Mouse (Mus musculus): Measurements from ENCODE around the gene Unc13c. TPM values are rescaled to one million over a fixed set of nuclear protein-coding genes. Genes with fewer than 3 reads are reported as not detected.
A peak's percentile ranks its signal among the peaks of the same experiment; 100 is the strongest.

The Unc13c gene
- 3.3 and 3.6 TPM in 2 replicates for polyA plus RNA-seq (2014; fragmentation: Nextera tagmentation; extraction: Ambion mirVana)

DNA sequence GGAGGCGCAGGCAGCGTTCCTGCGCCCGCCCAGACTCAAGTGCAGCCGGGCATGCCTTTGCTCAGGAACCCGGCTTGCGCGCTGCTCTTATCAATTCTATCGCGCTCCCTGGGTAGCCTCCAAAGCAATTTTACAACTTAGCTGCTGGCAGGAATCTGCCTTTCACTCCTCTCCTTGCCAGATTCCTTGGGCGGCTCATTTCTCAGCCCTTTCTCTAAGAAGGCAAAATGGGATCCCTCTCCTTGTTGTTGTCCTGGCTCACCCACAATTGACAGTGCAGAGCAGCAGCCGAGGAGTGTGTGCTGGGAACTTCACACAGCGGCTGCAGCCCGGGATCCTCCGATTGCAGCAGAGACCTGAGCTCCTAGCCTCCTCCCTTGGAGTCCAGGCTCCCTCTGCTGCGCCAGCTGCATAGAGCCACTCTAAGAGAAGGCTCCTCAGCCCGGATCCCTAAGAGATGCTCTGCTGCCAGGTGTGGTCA, at the start of gene Unc13c:
Gene Unc13c (minus strand): TSS at position 326 of the 481 bp plus-strand sequence.
- H3K4me2 ChIP-seq (ENCODE audit: low read length) = peak within 1 kb of the TSS; percentile 81
- H3K27me3 ChIP-seq (ENCODE audit: control insufficient read depth, insufficient read depth, low read length) = no peaks in the 10 kb centered on the region
- 0 out of 2 replicates have a peak, but pooled peaks have one; percentile 54 for ATAC-seq (ENCODE audit: insufficient number of reproducible peaks, insufficient read depth, low FRiP score, low read depth)
- no peaks in the 10 kb centered on the region for H3K36me3 ChIP-seq (ENCODE audit: control insufficient read depth, insufficient read depth, low read length)
- WGBS = 2% methylated on average over 17 of the region's 17 CpGs
- peak within 1 kb of the TSS; percentile 49 to 50 for H3K27ac ChIP-seq (replicated peaks in 1 of 2; ENCODE audit: control insufficient read depth in 1 of 2, insufficient read depth in 1 of 2, low read depth in 2 of 2, low read length in 2 of 2)
- no peaks in the 10 kb centered on the region for H3K9me3 ChIP-seq (ENCODE audit: control insufficient read depth, low read length)
- H3K9ac ChIP-seq (ENCODE audit: low read length) = peak within 1 kb of the TSS; percentile 78
- peak within 1 kb of the TSS; percentile 53 to 63 for H3K4me3 ChIP-seq (ENCODE audit: control insufficient read depth in 1 of 2, insufficient read depth in 1 of 2, low read depth in 1 of 2, low read length in 2 of 2)
- H3K4me1 ChIP-seq (ENCODE audit: control insufficient read depth in 2 of 2, insufficient read depth in 2 of 2, low read length in 2 of 2) = peaks cover 11 to 25% of the 10 kb centered on the region in 2 experiments

DNA sequence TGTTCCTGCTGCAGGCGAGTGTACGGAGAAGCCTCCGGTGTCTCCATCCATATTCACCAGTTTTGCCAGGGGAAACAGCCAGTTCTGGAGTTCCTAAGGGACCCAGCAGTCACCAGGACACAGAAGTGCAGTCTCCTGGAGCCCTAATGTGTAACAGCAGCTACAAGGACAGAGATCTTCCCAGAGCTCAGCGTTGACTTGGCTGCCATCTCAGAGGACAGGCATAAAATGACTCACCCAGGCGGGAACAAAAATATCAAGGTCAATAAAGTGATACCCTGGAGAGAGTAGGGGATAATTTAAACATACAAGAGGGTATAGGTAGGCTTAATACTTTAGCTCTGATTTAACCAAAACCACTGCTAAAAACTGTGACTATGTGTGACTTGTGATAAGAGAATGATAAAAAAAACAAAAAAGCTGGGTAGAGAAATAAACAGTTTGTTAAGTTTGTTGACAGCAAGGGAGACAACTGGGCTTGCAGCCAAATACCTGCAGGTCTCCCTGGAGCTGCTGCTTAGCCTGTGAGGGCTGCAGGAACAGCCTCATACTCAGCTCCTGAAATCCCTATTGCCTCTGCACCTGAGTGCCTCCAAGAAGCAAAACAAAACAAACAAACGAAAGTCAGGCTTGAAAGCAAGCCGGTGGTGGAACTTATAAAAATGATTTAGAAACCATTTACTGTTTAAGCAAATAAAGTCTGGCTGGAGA, 39.4 kb upstream of the Unc13c start:
- no peaks in the 10 kb centered on the region for H3K36me3 ChIP-seq (ENCODE audit: control insufficient read depth, insufficient read depth, low read length)
- WGBS = 47% methylated on average over 7 of the region's 7 CpGs
- no peak overlapping the region for H3K4me3 ChIP-seq (ENCODE audit: control insufficient read depth in 1 of 2, insufficient read depth in 1 of 2, low read depth in 1 of 2, low read length in 2 of 2)
- H3K4me1 ChIP-seq (ENCODE audit: control insufficient read depth in 2 of 2, insufficient read depth in 2 of 2, low read length in 2 of 2) = peaks cover 7 to 13% of the 10 kb centered on the region in 2 experiments
- H3K9ac ChIP-seq (ENCODE audit: low read length) = no peak overlapping the region
- peak overlapping the region; percentile 34 for H3K4me2 ChIP-seq (ENCODE audit: low read length)
- H3K9me3 ChIP-seq (ENCODE audit: control insufficient read depth, low read length) = no peaks in the 10 kb centered on the region
- no peaks in the 10 kb centered on the region for H3K27me3 ChIP-seq (ENCODE audit: control insufficient read depth, insufficient read depth, low read length)
- no peak for ATAC-seq (ENCODE audit: insufficient number of reproducible peaks, insufficient read depth, low FRiP score, low read depth)
- peak overlapping the region; percentile 14 to 57; a peak in 2 of 4 replicates for H3K27ac ChIP-seq (replicated peaks in 1 of 2; ENCODE audit: control insufficient read depth in 1 of 2, insufficient read depth in 1 of 2, low read depth in 2 of 2, low read length in 2 of 2)

DNA sequence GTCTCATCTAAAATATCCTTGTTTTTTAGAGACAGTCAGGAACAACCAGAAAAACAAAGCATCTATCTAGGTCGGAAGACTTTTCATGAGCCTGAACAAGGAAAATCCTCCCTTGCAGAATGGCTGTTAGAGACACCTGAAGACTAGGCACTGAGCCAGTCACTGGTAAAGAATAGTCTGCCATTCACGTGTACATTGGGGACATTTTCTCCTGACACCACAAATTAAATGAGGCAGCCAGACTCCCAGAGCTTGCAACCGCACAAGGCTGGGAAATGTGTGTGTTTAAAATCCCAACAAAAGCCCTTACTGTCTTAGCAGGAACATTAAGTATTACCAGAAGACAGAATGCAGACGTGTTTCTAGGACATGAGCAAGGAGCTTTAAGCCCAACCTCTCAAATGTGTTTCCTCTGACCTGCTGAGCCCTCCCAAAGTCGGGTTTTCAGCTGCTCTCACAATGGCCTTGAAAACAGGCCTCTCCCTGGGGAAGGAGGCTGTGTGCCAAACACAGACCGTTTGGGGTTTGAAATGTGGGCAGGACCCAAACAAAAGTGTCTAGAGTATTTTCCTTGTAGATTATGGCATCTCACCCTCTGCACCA, 33.7 kb upstream of the Unc13c start:
- Histone ChIP-seq H3K27ac (replicated peaks in 1 of 2; ENCODE audit: control insufficient read depth in 1 of 2, insufficient read depth in 1 of 2, low read depth in 2 of 2, low read length in 2 of 2) (no peak overlapping the region), H3K27me3 (ENCODE audit: control insufficient read depth, insufficient read depth, low read length) (no peaks in the 10 kb centered on the region), H3K9me3 (ENCODE audit: control insufficient read depth, low read length) (no peaks in the 10 kb centered on the region), H3K4me3 (ENCODE audit: control insufficient read depth in 1 of 2, insufficient read depth in 1 of 2, low read depth in 1 of 2, low read length in 2 of 2) (no peak overlapping the region), H3K4me2 (ENCODE audit: low read length) (no peak overlapping the region), H3K4me1 (ENCODE audit: control insufficient read depth in 2 of 2, insufficient read depth in 2 of 2, low read length in 2 of 2) (peaks cover 4 to 6% of the 10 kb centered on the region in 2 experiments; a peak in 2 of 4 replicates), H3K36me3 (ENCODE audit: control insufficient read depth, insufficient read depth, low read length) (no peaks in the 10 kb centered on the region), H3K9ac (ENCODE audit: low read length) (no peak overlapping the region)
- ATAC-seq (ENCODE audit: insufficient number of reproducible peaks, insufficient read depth, low FRiP score, low read depth) = no peak
- 33% methylated on average over 6 of the region's 6 CpGs for WGBS

DNA sequence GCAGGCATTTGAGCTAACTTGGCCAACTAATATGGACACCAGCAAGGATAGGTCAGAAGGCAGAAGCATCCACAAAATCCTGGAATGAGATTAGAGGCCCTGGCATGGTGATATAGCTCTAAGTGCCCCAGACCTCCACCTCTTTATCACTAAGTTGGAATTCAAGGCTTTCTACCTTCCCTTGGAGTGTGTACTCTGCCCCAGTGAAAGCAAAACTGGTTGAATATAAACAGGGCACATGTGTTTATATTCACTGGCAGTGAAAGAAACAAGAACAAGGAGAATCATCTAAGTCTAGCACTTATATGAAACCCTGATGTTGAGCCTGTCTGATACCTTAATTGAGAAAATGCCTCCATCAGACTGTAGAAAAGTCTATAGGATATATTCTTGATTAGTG, 19.3 kb upstream of the Unc13c start:
- Histone ChIP-seq H3K9me3 (ENCODE audit: control insufficient read depth, low read length) (peaks cover 7% of the 10 kb centered on the region), H3K27ac (replicated peaks in 1 of 2; ENCODE audit: control insufficient read depth in 1 of 2, insufficient read depth in 1 of 2, low read depth in 2 of 2, low read length in 2 of 2) (no peak overlapping the region), H3K4me3 (ENCODE audit: control insufficient read depth in 1 of 2, insufficient read depth in 1 of 2, low read depth in 1 of 2, low read length in 2 of 2) (no peak overlapping the region), H3K4me2 (ENCODE audit: low read length) (no peak overlapping the region), H3K9ac (ENCODE audit: low read length) (no peak overlapping the region), H3K27me3 (ENCODE audit: control insufficient read depth, insufficient read depth, low read length) (no peaks in the 10 kb centered on the region), H3K36me3 (ENCODE audit: control insufficient read depth, insufficient read depth, low read length) (no peaks in the 10 kb centered on the region), H3K4me1 (ENCODE audit: control insufficient read depth in 2 of 2, insufficient read depth in 2 of 2, low read length in 2 of 2) (no peaks in the 10 kb centered on the region)
- no peak for ATAC-seq (ENCODE audit: insufficient number of reproducible peaks, insufficient read depth, low FRiP score, low read depth)

DNA sequence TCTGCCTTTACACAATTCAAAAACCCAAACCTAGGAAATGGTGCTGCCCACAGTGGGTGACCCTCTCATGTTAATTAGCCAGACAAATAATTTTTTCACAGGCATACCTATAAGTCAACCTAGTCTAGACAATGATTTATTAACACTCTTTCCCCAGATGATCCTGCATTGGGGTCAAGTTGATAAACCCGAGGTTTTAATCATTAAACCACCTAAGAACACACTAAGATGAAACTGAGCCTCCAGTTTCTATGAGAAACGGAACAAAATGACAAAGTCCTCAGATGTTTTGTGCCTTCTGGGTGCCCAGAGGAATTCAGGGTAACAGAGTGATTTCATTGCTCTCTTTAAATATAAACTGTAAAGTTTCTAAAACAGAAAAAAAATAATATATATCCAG, 18.5 kb upstream of the Unc13c start:
- no peak for ATAC-seq (ENCODE audit: insufficient number of reproducible peaks, insufficient read depth, low FRiP score, low read depth)
- no peak overlapping the region for H3K27ac ChIP-seq (replicated peaks in 1 of 2; ENCODE audit: control insufficient read depth in 1 of 2, insufficient read depth in 1 of 2, low read depth in 2 of 2, low read length in 2 of 2)
- H3K27me3 ChIP-seq (ENCODE audit: control insufficient read depth, insufficient read depth, low read length) = no peaks in the 10 kb centered on the region
- H3K9ac ChIP-seq (ENCODE audit: low read length) = no peak overlapping the region
- H3K4me3 ChIP-seq (ENCODE audit: control insufficient read depth in 1 of 2, insufficient read depth in 1 of 2, low read depth in 1 of 2, low read length in 2 of 2) = no peak overlapping the region
- H3K9me3 ChIP-seq (ENCODE audit: control insufficient read depth, low read length) = peaks cover 7% of the 10 kb centered on the region
- H3K4me2 ChIP-seq (ENCODE audit: low read length) = no peak overlapping the region
- no peaks in the 10 kb centered on the region for H3K4me1 ChIP-seq (ENCODE audit: control insufficient read depth in 2 of 2, insufficient read depth in 2 of 2, low read length in 2 of 2)
- whole genome bisulfite sequencing = 80% methylated on average over 2 of the region's 2 CpGs
- no peaks in the 10 kb centered on the region for H3K36me3 ChIP-seq (ENCODE audit: control insufficient read depth, insufficient read depth, low read length)

DNA sequence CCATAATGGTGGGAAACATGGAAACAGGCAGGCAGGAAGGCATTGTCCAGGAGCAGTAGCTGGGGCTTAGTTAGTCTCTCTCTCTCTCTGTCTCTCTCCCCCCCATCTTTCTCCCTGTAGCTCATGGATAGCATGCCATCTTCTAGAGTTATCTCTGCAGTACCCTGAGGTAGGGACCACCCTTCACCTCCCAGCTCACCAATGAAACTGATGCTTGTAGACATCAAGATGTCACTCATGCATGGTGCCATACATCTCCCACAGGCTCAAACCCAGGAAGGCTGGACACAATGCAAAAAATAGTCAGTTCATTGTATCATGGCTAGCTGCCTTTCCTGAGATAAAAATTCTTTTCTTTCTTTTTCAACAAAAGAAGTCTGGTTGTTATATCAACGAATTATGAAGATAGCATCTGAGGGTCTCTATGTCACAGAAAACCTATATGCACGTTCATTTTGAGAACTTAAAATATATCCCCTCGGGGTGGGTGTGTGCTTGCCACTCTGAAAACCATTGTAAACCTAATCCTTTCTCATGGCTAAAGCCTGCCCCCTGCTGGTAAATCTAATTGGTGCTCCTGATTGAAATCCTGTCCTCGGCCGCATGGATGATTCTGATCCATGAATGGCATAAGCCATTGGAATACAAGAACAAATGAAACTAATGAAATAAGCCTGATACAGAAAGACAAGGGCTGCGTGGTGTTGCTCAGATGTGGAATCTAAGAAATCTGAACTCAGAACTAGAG, 14.0 kb upstream of the Unc13c start:
- H3K4me2 ChIP-seq (ENCODE audit: low read length) = no peak overlapping the region
- H3K4me1 ChIP-seq (ENCODE audit: control insufficient read depth in 2 of 2, insufficient read depth in 2 of 2, low read length in 2 of 2) = no peaks in the 10 kb centered on the region
- H3K9ac ChIP-seq (ENCODE audit: low read length) = no peak overlapping the region
- no peak for ATAC-seq (ENCODE audit: insufficient number of reproducible peaks, insufficient read depth, low FRiP score, low read depth)
- no peak overlapping the region for H3K4me3 ChIP-seq (ENCODE audit: control insufficient read depth in 1 of 2, insufficient read depth in 1 of 2, low read depth in 1 of 2, low read length in 2 of 2)
- no peaks in the 10 kb centered on the region for H3K9me3 ChIP-seq (ENCODE audit: control insufficient read depth, low read length)
- no peaks in the 10 kb centered on the region for H3K36me3 ChIP-seq (ENCODE audit: control insufficient read depth, insufficient read depth, low read length)
- H3K27me3 ChIP-seq (ENCODE audit: control insufficient read depth, insufficient read depth, low read length) = no peaks in the 10 kb centered on the region
- WGBS = 10% methylated on average over 6 of the region's 6 CpGs
- H3K27ac ChIP-seq (replicated peaks in 1 of 2; ENCODE audit: control insufficient read depth in 1 of 2, insufficient read depth in 1 of 2, low read depth in 2 of 2, low read length in 2 of 2) = no peak overlapping the region

DNA sequence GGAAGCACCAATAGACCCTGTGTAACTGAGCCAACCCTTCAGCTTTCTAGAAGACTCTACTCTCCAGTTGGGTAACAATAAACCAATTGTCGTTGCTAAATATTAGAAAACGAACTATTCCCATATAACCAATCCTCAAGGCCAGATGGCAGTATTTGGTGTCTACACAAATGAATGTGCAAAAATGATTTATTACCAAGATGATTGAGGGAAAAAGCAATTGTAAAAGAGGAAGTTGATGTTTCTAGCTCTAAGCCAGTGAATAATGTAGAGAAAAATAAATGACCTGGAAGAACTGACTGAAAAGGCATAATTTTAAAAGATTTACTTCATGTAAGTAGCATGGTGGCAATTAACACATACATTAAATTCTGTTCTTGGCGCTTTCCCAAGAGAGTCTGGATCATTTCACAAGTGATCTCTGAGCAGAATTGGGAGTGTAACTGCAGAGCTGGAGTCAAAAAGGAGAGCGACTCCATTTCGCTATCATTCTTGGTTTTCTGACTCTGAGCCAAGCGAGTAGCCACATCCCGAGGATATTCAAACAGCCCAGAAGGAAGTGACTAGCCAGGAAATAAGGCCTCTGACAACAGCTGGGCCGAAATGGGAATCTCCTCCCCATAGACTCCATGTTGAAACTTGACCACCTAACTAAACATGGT, 3.7 kb upstream of the Unc13c start:
- Histone ChIP-seq H3K4me1 (ENCODE audit: control insufficient read depth in 2 of 2, insufficient read depth in 2 of 2, low read length in 2 of 2) (peaks cover 2 to 4% of the 10 kb centered on the region in 2 experiments; a peak in 2 of 4 replicates), H3K4me3 (ENCODE audit: control insufficient read depth in 1 of 2, insufficient read depth in 1 of 2, low read depth in 1 of 2, low read length in 2 of 2) (no peak overlapping the region), H3K27me3 (ENCODE audit: control insufficient read depth, insufficient read depth, low read length) (no peaks in the 10 kb centered on the region), H3K4me2 (ENCODE audit: low read length) (no peak overlapping the region), H3K9ac (ENCODE audit: low read length) (no peak overlapping the region), H3K36me3 (ENCODE audit: control insufficient read depth, insufficient read depth, low read length) (no peaks in the 10 kb centered on the region), H3K27ac (replicated peaks in 1 of 2; ENCODE audit: control insufficient read depth in 1 of 2, insufficient read depth in 1 of 2, low read depth in 2 of 2, low read length in 2 of 2) (no peak overlapping the region), H3K9me3 (ENCODE audit: control insufficient read depth, low read length) (no peaks in the 10 kb centered on the region)
- WGBS = 69% methylated on average over 8 of the region's 8 CpGs
- ATAC-seq (ENCODE audit: insufficient number of reproducible peaks, insufficient read depth, low FRiP score, low read depth) = no peak
